Mouse (Mus musculus) megakaryocyte-erythroid progenitor cell, adult 5-6 weeks (primary cell): ENCODE data around the gene Wapl. TPM values are rescaled to one million over a fixed set of nuclear protein-coding genes. Genes with fewer than 3 reads are reported as not detected.
A peak's percentile ranks its signal among the peaks of the same experiment; 100 is the strongest.

Experiments used
- ATAC-seq: replicated peaks from 2 replicates; pipeline ENCODE4 v1.8.0; 2016; ENCODE audit warnings: mild to moderate bottlenecking, inconsistent platforms; ENCODE audit not compliant: severe bottlenecking, poor library complexity, low FRiP score, low TSS enrichment
- total RNA-seq, 2 experiments: library from RNA; stranded (forward) in 1 of 2; stranded (reverse) in 1 of 2; fragments of 200-1000, 215-1000 nt in 1 of 2; fragments of >200 nt in 1 of 2; fragmentation: Nextera tagmentation in 1 of 2; gene quantifications; 2 replicates each; pipeline ENCODE4 v1.2.3; 2014 to 2017

Wapl gene
- total RNA-seq, 2 experiments from 2014 or later = 102 to 201 TPM

GRCm38 (mm10) chr14:34769021-34769566 is 95.4 kb downstream of the Wapl start:
- ATAC-seq = peak; percentile 77

GRCm38 (mm10) chr14:34769567-34770158 is 95.9 kb downstream of the Wapl start:
- ATAC-seq = peak; percentile 43

DNA sequence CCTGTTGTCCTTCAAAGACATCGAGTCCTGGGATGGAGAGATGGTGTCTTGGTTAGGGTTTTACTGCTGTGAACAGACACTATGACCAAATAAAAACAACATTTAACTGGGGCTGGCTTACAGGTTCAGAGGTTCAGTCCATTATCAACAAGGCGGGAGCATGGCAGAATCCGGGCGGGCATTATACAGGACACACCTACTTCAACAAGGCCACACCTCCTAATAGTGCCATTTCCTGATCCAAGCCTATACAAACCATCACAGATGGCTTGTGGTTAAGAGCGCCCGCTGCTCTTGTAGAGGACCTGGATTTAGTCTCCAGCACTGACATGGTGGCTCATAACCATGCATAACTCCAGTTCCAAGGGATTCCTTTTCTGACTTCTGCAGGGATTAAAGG is 96.7 kb downstream of the Wapl start:
- ATAC-seq = no peak

- no peak for ATAC-seq
These were observed 97.9 kb downstream of the Wapl start for GRCm38 (mm10) chr14:34771601-34772000.

DNA sequence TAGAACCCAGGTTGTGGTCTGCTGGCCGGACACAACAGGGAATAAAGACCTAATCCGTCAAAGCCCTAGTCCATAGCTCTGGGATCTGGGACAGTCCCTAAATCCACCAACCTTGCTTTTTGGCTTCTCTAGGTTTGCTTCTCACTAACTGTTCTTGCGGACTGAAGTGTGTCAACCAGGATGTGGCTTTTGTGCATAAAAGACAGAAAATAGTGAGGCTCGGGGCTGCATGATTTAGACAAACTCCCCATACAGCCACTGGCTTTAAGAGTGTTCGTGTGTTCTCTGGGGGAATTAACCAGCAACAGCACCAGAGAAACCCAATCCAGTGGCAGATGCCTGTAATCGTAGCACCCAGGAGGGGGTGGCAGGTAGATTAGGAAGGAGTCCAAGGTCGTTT is 98.4 kb downstream of the Wapl start:
- ATAC-seq = no peak

- ATAC-seq = no peak
These were observed 100.0 kb downstream of the Wapl start for GRCm38 (mm10) chr14:34773681-34774080.

GRCm38 (mm10) chr14:34774231-34774630 is 100.5 kb downstream of the Wapl start:
- no peak for ATAC-seq

GRCm38 (mm10) chr14:34776719-34777385 is 103.1 kb downstream of the Wapl start:
- no peak for ATAC-seq

DNA sequence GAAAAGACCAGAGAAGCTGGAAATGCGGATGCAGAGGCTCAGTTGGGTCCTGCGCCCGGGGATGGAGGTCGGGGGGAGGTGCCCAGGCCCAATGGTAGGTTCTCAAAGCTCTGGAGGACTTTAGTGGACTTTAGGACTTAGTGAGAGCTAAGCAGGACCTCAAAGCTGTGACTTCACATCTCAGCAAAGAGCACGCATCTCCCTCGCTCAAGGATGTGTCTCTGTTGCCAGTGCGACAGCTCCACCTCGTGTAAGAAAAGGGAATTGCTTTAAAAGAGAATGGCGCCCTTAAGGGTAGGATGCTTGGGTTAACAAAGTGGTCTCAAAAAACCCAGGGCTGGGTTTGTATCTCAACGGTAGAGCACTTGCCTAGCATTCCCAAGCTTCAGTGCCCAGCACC is 104.1 kb downstream of the Wapl start:
- ATAC-seq = peak; percentile 77

GRCm38 (mm10) chr14:34778760-34779159 is 105.0 kb downstream of the Wapl start:
- ATAC-seq = no peak

DNA sequence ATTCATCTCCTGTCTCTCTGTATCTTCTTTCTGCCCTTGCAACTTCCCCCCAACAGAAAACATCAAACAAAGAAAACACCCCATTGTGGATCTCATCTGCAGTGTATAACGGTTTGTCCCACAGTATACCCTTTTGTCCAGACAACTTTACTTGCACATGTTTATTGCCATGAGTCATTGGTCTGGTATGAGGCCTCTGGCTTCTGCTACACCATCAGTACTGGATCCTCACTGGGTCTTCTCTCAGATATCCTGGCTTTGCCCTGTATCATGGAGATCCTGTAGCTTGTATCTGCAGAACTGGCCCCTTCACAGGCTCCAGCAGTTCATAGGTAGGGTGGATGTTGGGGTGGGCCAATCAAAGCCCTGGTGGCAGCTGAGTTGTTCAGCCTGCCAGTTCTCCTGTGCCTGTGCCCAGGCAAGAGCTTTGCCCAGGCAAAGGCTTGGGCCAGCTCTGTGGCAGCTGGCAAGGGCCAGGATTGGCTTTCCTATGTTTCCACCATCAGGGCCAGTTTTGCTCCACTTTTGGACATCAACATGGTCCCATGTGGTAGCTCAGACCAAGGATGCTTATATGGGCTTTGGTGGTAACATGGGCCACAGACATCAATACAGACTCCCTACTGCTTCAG is 119.8 kb downstream of the Wapl start:
- ATAC-seq = no peak

Other genes starting within 250 kb of the Wapl start
- 0.49 TPM in 1 of 2 replicates, not detected in the other for gene Bmpr1a, start 170.6 kb upstream of the Wapl start, total RNA-seq (2014; fragmentation: Nextera tagmentation)
- gene Bmpr1a, start 170.6 kb upstream of the Wapl start, total RNA-seq (2017) = not detected in 2 replicates
- gene 9230112D13Rik, start 151.1 kb upstream of the Wapl start, total RNA-seq (2014; fragmentation: Nextera tagmentation) = not detected in 2 replicates
- gene 9230112D13Rik, start 151.1 kb upstream of the Wapl start, total RNA-seq (2017) = not detected in 2 replicates
- gene Ldb3, start 85.2 kb upstream of the Wapl start, total RNA-seq (2014; fragmentation: Nextera tagmentation) = not detected in 2 replicates
- gene Ldb3, start 85.2 kb upstream of the Wapl start, total RNA-seq (2017) = not detected in 2 replicates
- not detected in 2 replicates for gene Opn4, start 73.8 kb upstream of the Wapl start, total RNA-seq (2014; fragmentation: Nextera tagmentation)
- gene Opn4, start 73.8 kb upstream of the Wapl start, total RNA-seq (2017) = not detected in 2 replicates
- gene Grid1, start 146.2 kb downstream of the Wapl start, total RNA-seq (2014; fragmentation: Nextera tagmentation) = not detected in 2 replicates
- gene Grid1, start 146.2 kb downstream of the Wapl start, total RNA-seq (2017) = not detected in 2 replicates